Mouse (Mus musculus) mature B cell (primary cell): ENCODE data around the gene Abcc4.

ENCODE experiments used
- in situ Hi-C: fragments of 300-500 bp; cut with MboI; formaldehyde crosslinking; loops from 2 replicates; pipeline ENCODE4 v1.14.3; 2019

Abcc4 gene

GRCm38 (mm10) chr14:118506591-118507146 lies 199.3 kb downstream of the Abcc4 start:
- in situ Hi-C loops, result no loop called here

GRCm38 (mm10) chr14:118496767-118497166 lies 209.3 kb downstream of the Abcc4 start:
- in situ Hi-C loops, result no loop called here

- in situ Hi-C loops, result no loop called here
Measured at GRCm38 (mm10) chr14:118495458-118495857, 210.6 kb downstream of the Abcc4 start.

- in situ Hi-C loops, result no loop called here
Measured at GRCm38 (mm10) chr14:118491708-118492107, 214.3 kb downstream of the Abcc4 start.

- in situ Hi-C loops, result no loop called here
Measured at GRCm38 (mm10) chr14:118491300-118491699, 214.7 kb downstream of the Abcc4 start.

- in situ Hi-C loops, result no loop called here
Measured at GRCm38 (mm10) chr14:118490525-118490924, 215.5 kb downstream of the Abcc4 start.

- in situ Hi-C loops, result no loop called here
Measured at GRCm38 (mm10) chr14:118486349-118486748, 219.7 kb downstream of the Abcc4 start.

- in situ Hi-C loops, result no loop called here
Measured at GRCm38 (mm10) chr14:118485646-118486045, 220.4 kb downstream of the Abcc4 start.

- in situ Hi-C loops, result no loop called here
Measured at GRCm38 (mm10) chr14:118482320-118482719, 223.7 kb downstream of the Abcc4 start.

GRCm38 (mm10) chr14:118481779-118482178 lies 224.2 kb downstream of the Abcc4 start:
- in situ Hi-C loops, result no loop called here

GRCm38 (mm10) chr14:118476329-118476728 lies 229.7 kb downstream of the Abcc4 start:
- in situ Hi-C loops, result no loop called here

GRCm38 (mm10) chr14:118475100-118475454 lies 230.9 kb downstream of the Abcc4 start:
- in situ Hi-C loops, result no loop called here

GRCm38 (mm10) chr14:118474226-118475099 lies 231.6 kb downstream of the Abcc4 start:
- in situ Hi-C loops, result no loop called here

GRCm38 (mm10) chr14:118473831-118474193 lies 232.2 kb downstream of the Abcc4 start:
- in situ Hi-C loops, result no loop called here

GRCm38 (mm10) chr14:118473188-118473830 lies 232.7 kb downstream of the Abcc4 start:
- in situ Hi-C loops, result no loop called here

- in situ Hi-C loops, result no loop called here
Measured at GRCm38 (mm10) chr14:118465331-118465730, 240.7 kb downstream of the Abcc4 start.

GRCm38 (mm10) chr14:118464401-118464800 lies 241.6 kb downstream of the Abcc4 start:
- in situ Hi-C loops, result no loop called here

GRCm38 (mm10) chr14:118452572-118452971 lies 253.4 kb downstream of the Abcc4 start:
- in situ Hi-C loops, result no loop called here

GRCm38 (mm10) chr14:118440155-118440554 lies 265.9 kb downstream of the Abcc4 start:
- in situ Hi-C loops, result no loop called here

GRCm38 (mm10) chr14:118437156-118437931 lies 268.7 kb downstream of the Abcc4 start:
- in situ Hi-C loops, result no loop called here

GRCm38 (mm10) chr14:118436791-118437155 lies 269.2 kb downstream of the Abcc4 start:
- in situ Hi-C loops, result no loop called here

GRCm38 (mm10) chr14:118435676-118436330 lies 270.2 kb downstream of the Abcc4 start:
- in situ Hi-C loops, result no loop called here
